Mouse (Mus musculus) embryonic facial prominence, embryonic 11.5 days (tissue): ENCODE measurements at regions not wholly inside any gene's neighbourhood (a gene's known extent, or its start where the extent isn't known, plus 50 kb on each side); places are given as distances from the start of the nearest gene placed in this dataset.

ENCODE experiments used
- ATAC-seq: fragments of 200-750 bp; cut with Nextera tagmentation; replicated peaks from 2 replicates; pipeline ENCODE4 v1.8.0; 2017; ENCODE audit warnings: low read depth; ENCODE audit not compliant: insufficient number of reproducible peaks, low FRiP score, low TSS enrichment
- DNase-seq: peaks from one replicate; pipeline ENCODE4 v3.0.0-alpha.2; 2015; ENCODE audit warnings: low spot score
- H3K27ac ChIP-seq: fragments of 300-500 bp; sonication (generic); replicated peaks from 2 replicates; pipeline ENCODE4 v1.5.1; 2014; ENCODE audit warnings: mild to moderate bottlenecking, low read depth, low read length, control low read depth
- H3K27me3 ChIP-seq: fragments of 300-500 bp; sonication (generic); 2 replicates; pipeline ENCODE4 v1.6.1; 2014; ENCODE audit warnings: mild to moderate bottlenecking, low read length, moderate library complexity, mixed read lengths; ENCODE audit not compliant: control insufficient read depth, insufficient read depth
- H3K36me3 ChIP-seq: fragments of 300-500 bp; sonication (generic); replicated peaks from 2 replicates; pipeline ENCODE4 v1.6.1; 2014; ENCODE audit warnings: low read depth, mild to moderate bottlenecking, low read length, moderate library complexity, mixed read lengths; ENCODE audit not compliant: control insufficient read depth, insufficient read depth
- H3K4me1 ChIP-seq: fragments of 300-500 bp; sonication (generic); 2 replicates; pipeline ENCODE4 v1.6.1; 2014; ENCODE audit warnings: low read length, mixed read lengths; ENCODE audit not compliant: control insufficient read depth, insufficient read depth
- H3K4me2 ChIP-seq: fragments of 300-500 bp; sonication (generic); 2 replicates; pipeline ENCODE4 v1.6.1; 2014; ENCODE audit warnings: low read depth, mild to moderate bottlenecking, control low read depth, low read length, moderate library complexity
- H3K4me3 ChIP-seq: fragments of 300-500 bp; sonication (generic); 2 replicates; pipeline ENCODE4 v1.5.1; 2014; ENCODE audit warnings: low read depth, low read length, control low read depth
- H3K9ac ChIP-seq: fragments of 300-500 bp; sonication (generic); replicated peaks from 2 replicates; pipeline ENCODE4 v1.6.1; 2014; ENCODE audit warnings: mild to moderate bottlenecking, control low read depth, low read length
- H3K9me3 ChIP-seq: fragments of 300-500 bp; sonication (generic); replicated peaks from 2 replicates; pipeline ENCODE4 v1.6.1; 2016; ENCODE audit warnings: mild to moderate bottlenecking, low read length, inconsistent platforms, mixed read lengths; ENCODE audit not compliant: control insufficient read depth
- WGBS: fragments of 180-500 bp; shearing (Covaris S2); extraction: QIAGEN DNeasy Blood & Tissue Kit; methylation state at CpG from one replicate; pipeline ENCODE4 v1.1.7; 2014; 5-methylcytosine and 5-hydroxymethylcytosine counted together

- DNase-seq, result peak; percentile 52
- ATAC-seq, result no peak
- Histone ChIP-seq H3K9ac (no peak overlapping the region), H3K4me1 (no peaks in the 10 kb centered on the region), H3K4me2 (no peak overlapping the region), H3K27me3 (no peaks in the 10 kb centered on the region), H3K4me3 (no peak overlapping the region), H3K9me3 (no peaks in the 10 kb centered on the region), H3K27ac (no peak overlapping the region), H3K36me3 (no peaks in the 10 kb centered on the region)
- WGBS, result 51% methylated on average over 2 of the region's 2 CpGs
Measured at GRCm38 (mm10) chr7:54458386-54458785, 376.9 kb upstream of the Luzp2 start.

- Histone ChIP-seq H3K27ac (no peak overlapping the region), H3K9ac (no peak overlapping the region), H3K4me3 (no peak overlapping the region), H3K4me2 (no peak overlapping the region), H3K4me1 (no peaks in the 10 kb centered on the region), H3K27me3 (no peaks in the 10 kb centered on the region), H3K36me3 (no peaks in the 10 kb centered on the region), H3K9me3 (no peaks in the 10 kb centered on the region)
- no peak for ATAC-seq
- no peak for DNase-seq
- WGBS, result 85% methylated on average over 1 of the region's 1 CpGs
Measured at GRCm38 (mm10) chr7:54491254-54491653, 344.0 kb upstream of the Luzp2 start.

GRCm38 (mm10) chr7:54505235-54505634 is 330.1 kb upstream of the Luzp2 start:
- H3K4me3 ChIP-seq, result no peak overlapping the region
- H3K36me3 ChIP-seq, result no peaks in the 10 kb centered on the region
- H3K4me1 ChIP-seq, result no peaks in the 10 kb centered on the region
- no peak overlapping the region for H3K27ac ChIP-seq
- no peak overlapping the region for H3K9ac ChIP-seq
- H3K4me2 ChIP-seq, result no peak overlapping the region
- no peaks in the 10 kb centered on the region for H3K27me3 ChIP-seq
- DNase-seq (no peak), ATAC-seq (no peak)
- no peaks in the 10 kb centered on the region for H3K9me3 ChIP-seq

GRCm38 (mm10) chr7:54507006-54507405 is 328.3 kb upstream of the Luzp2 start:
- DNase-seq (no peak), ATAC-seq (no peak)
- no peaks in the 10 kb centered on the region for H3K9me3 ChIP-seq
- H3K9ac ChIP-seq, result no peak overlapping the region
- H3K4me3 ChIP-seq, result no peak overlapping the region
- H3K27ac ChIP-seq, result no peak overlapping the region
- no peaks in the 10 kb centered on the region for H3K4me1 ChIP-seq
- H3K36me3 ChIP-seq, result no peaks in the 10 kb centered on the region
- 30% methylated on average over 2 of the region's 2 CpGs for WGBS
- no peaks in the 10 kb centered on the region for H3K27me3 ChIP-seq
- H3K4me2 ChIP-seq, result no peak overlapping the region

- Histone ChIP-seq H3K9ac (no peak overlapping the region), H3K4me3 (no peak overlapping the region), H3K9me3 (no peaks in the 10 kb centered on the region), H3K27ac (no peak overlapping the region), H3K4me2 (no peak overlapping the region), H3K36me3 (no peaks in the 10 kb centered on the region), H3K27me3 (no peaks in the 10 kb centered on the region), H3K4me1 (no peaks in the 10 kb centered on the region)
- ATAC-seq (no peak), DNase-seq (no peak)
- 78% methylated on average over 7 of the region's 7 CpGs for WGBS
Measured at GRCm38 (mm10) chr7:54535693-54536092, 299.6 kb upstream of the Luzp2 start.

GRCm38 (mm10) chr7:54557436-54557835 is 277.9 kb upstream of the Luzp2 start:
- H3K4me2 ChIP-seq, result no peak overlapping the region
- 82% methylated on average over 3 of the region's 3 CpGs for WGBS
- ATAC-seq, result no peak

GRCm38 (mm10) chr7:54565569-54566179 is 269.6 kb upstream of the Luzp2 start:
- Histone ChIP-seq H3K27me3 (no peaks in the 10 kb centered on the region), H3K4me2 (no peak overlapping the region), H3K36me3 (no peaks in the 10 kb centered on the region), H3K4me1 (no peaks in the 10 kb centered on the region), H3K4me3 (no peak overlapping the region), H3K9ac (no peak overlapping the region), H3K9me3 (no peaks in the 10 kb centered on the region), H3K27ac (no peak overlapping the region)
- DNase-seq (no peak), ATAC-seq (no peak)
- 78% methylated on average over 3 of the region's 3 CpGs for WGBS

More at GRCm38 (mm10) chr7:54557436-54557835, 277.9 kb upstream of the Luzp2 start:
- H3K9me3 ChIP-seq, result no peaks in the 10 kb centered on the region
- no peaks in the 10 kb centered on the region for H3K36me3 ChIP-seq
- no peak overlapping the region for H3K4me3 ChIP-seq
- DNase-seq, result no peak
- no peaks in the 10 kb centered on the region for H3K4me1 ChIP-seq
- H3K27me3 ChIP-seq, result no peaks in the 10 kb centered on the region
- no peak overlapping the region for H3K9ac ChIP-seq
- H3K27ac ChIP-seq, result no peak overlapping the region

GRCm38 (mm10) chr7:54599776-54600175 is 235.5 kb upstream of the Luzp2 start:
- H3K4me2 ChIP-seq, result no peak overlapping the region
- no peak overlapping the region for H3K4me3 ChIP-seq
- H3K36me3 ChIP-seq, result no peaks in the 10 kb centered on the region
- H3K4me1 ChIP-seq, result no peaks in the 10 kb centered on the region
- H3K9me3 ChIP-seq, result no peaks in the 10 kb centered on the region
- no peak overlapping the region for H3K27ac ChIP-seq
- no peak for ATAC-seq
- no peak overlapping the region for H3K9ac ChIP-seq
- DNase-seq, result no peak
- 70% methylated on average over 1 of the region's 1 CpGs for WGBS
- no peaks in the 10 kb centered on the region for H3K27me3 ChIP-seq
